Mouse (Mus musculus) embryo, embryonic 9.5 days (tissue): ENCODE measurements around the gene Polr2b.

Experiments
- DNase-seq: peaks from one replicate; pipeline ENCODE4 v3.0.0-alpha.2; 2017; ENCODE audit errors: extremely low spot score

The Polr2b gene

GRCm38 (mm10) chr5:77292803-77293522, 17.0 kb upstream of the Polr2b start:
- no peak for DNase-seq

- no peak for DNase-seq
Measured at GRCm38 (mm10) chr5:77299486-77299885, 10.5 kb upstream of the Polr2b start.

- DNase-seq: no peak
Measured at GRCm38 (mm10) chr5:77301296-77301903, 8.5 kb upstream of the Polr2b start.

GRCm38 (mm10) chr5:77307821-77308553, 2.0 kb upstream of the Polr2b start:
- DNase-seq: no peak

GRCm38 (mm10) chr5:77309051-77309906, 668 bp upstream of the Polr2b start:
- peak; percentile 28 for DNase-seq

GRCm38 (mm10) chr5:77314206-77314605, 4.3 kb downstream of the Polr2b start:
- no peak for DNase-seq

GRCm38 (mm10) chr5:77314986-77315385, 5.0 kb downstream of the Polr2b start:
- no peak for DNase-seq

- no peak for DNase-seq
Measured at GRCm38 (mm10) chr5:77324936-77325335, 15.0 kb downstream of the Polr2b start.

- DNase-seq: no peak
Measured at GRCm38 (mm10) chr5:77330154-77330553, 20.2 kb downstream of the Polr2b start.

- DNase-seq: no peak
Measured at GRCm38 (mm10) chr5:77340033-77340432, 30.1 kb downstream of the Polr2b start.

- no peak for DNase-seq
Measured at GRCm38 (mm10) chr5:77348901-77349300, 39.0 kb downstream of the Polr2b start.

GRCm38 (mm10) chr5:77349971-77350658, 40.2 kb downstream of the Polr2b start:
- DNase-seq: no peak

GRCm38 (mm10) chr5:77351691-77352090, 41.7 kb downstream of the Polr2b start:
- no peak for DNase-seq

GRCm38 (mm10) chr5:77354361-77354787, 44.4 kb downstream of the Polr2b start:
- DNase-seq: peak; percentile 86

- no peak for DNase-seq
Measured at GRCm38 (mm10) chr5:77355307-77356265, 45.6 kb downstream of the Polr2b start.

- peak; percentile 72 for DNase-seq
Measured at GRCm38 (mm10) chr5:77357405-77358149, 47.6 kb downstream of the Polr2b start.

GRCm38 (mm10) chr5:77358347-77358746, 48.4 kb downstream of the Polr2b start:
- DNase-seq: peak; percentile 67

GRCm38 (mm10) chr5:77359971-77360370, 50.0 kb downstream of the Polr2b start:
- no peak for DNase-seq

GRCm38 (mm10) chr5:77361006-77361405, 51.1 kb downstream of the Polr2b start:
- no peak for DNase-seq
